Mouse (Mus musculus): Measurements from ENCODE around the gene Cep44.

Cep44 gene

GRCm38 (mm10) chr8:56550558-56551360 lies at the start of gene Cep44, which contains the start of gene Fbxo8:
Gene Cep44, minus strand, starts transcription at chr8:56551047.
Gene Fbxo8, plus strand, starts transcription at chr8:56551090.
- DNase-seq (ENCODE audit: low spot score): peak; percentile 89

- no peak for DNase-seq (ENCODE audit: low spot score)
Observed at GRCm38 (mm10) chr8:56591502-56591901, 40.7 kb upstream of the Cep44 start.

DNA sequence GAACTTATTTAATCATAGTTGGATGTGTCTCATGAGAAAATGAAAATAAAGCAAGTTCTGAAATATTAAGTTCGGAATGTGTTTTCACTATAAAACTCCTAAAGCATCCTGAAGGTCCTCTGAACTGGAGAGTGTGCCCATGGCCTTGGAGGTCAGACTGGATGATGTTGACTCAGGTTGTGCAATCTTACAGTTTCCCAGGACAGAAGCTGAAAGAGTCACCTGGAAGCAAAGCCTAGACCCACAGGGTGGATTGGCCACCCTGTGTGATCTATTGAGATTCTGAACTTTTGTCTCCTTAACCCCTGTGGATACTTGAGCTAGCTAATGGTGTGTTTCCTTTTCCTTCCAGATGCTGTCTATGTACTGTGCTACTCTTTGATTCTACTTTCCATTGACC lies 40.2 kb upstream of the Cep44 start:
- DNase-seq (ENCODE audit: low spot score): no peak

GRCm38 (mm10) chr8:56589004-56589403 lies 38.2 kb upstream of the Cep44 start:
- no peak for DNase-seq (ENCODE audit: low spot score)

DNA sequence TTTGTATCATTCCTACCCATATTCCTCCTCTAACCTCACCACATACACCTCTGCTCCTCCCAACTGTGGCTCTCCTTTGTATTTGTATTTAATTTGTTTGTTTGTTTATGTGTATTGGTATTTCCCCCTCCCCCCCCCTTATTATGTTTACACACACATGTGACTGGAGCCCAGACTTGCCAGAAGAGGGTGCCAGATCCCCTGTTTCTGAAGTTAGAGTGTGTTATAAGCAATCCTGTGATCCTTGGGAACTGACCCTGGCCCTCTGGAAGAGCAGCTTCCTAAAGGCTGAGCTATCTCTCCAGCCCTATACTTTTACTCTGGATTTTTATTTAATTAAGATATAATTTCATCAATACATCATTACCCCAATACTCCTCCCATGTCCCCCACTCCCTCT lies 32.0 kb upstream of the Cep44 start:
- peak; percentile 27 for DNase-seq (ENCODE audit: low spot score)

DNA sequence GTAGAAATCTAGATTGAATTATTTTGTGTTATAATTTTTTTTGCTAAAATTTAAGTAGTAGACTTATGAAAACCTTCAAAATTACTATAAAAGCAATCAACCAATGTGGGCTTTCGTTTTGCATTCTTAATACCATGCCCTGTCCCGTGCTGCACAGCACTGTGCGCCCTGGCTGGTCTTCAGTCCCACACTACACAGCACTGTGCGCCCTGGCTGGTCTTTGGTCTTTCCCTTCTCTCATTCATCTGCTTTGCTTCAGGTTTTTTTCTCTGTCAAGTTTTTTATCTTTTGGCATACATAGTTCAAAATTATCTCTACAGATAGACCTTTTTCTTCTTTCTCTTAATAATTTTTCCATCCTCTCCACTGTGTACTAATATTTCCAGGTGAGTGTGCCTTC lies 30.1 kb upstream of the Cep44 start:
- no peak for DNase-seq (ENCODE audit: low spot score)

GRCm38 (mm10) chr8:56566856-56567255 lies 16.0 kb upstream of the Cep44 start:
- no peak for DNase-seq (ENCODE audit: low spot score)

DNA sequence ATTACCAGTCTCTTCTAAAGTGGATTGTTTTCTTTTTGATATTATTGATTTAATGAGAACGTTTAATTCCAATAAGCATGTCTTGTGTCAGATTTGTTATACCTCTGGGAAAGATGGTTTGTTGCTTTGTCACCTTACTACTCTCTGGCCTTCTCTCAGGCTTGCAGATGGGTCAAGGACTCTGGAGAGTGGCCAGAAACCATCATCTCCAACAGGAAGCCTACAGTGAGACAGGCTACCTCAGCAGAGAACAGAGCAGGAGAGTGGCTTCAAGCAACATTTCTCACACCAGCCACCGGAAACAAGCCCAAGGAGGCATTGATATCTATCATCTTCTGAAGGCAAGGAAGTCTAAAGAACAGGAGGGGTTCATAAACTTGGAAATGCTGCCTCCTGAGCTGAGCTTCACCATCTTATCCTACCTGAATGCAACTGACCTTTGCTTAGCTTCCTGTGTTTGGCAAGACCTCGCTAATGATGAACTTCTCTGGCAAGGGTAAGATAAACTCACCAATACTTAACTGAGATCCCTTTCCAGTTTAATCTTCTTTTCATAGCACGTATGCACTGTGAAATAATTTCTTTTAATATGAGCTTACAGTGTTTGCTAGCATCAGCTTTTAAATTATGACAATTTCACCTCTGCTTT lies 13.7 kb upstream of the Cep44 start:
- no peak for DNase-seq (ENCODE audit: low spot score)

- peak; percentile 25 for DNase-seq (ENCODE audit: low spot score)
Observed at GRCm38 (mm10) chr8:56552551-56553103, 1.8 kb upstream of the Cep44 start.

GRCm38 (mm10) chr8:56552045-56552444 lies 1.2 kb upstream of the Cep44 start:
- no peak for DNase-seq (ENCODE audit: low spot score)

- peak; percentile 99 for DNase-seq (ENCODE audit: low spot score)
Observed at GRCm38 (mm10) chr8:56551361-56551852, 560 bp upstream of the Cep44 start.

DNA sequence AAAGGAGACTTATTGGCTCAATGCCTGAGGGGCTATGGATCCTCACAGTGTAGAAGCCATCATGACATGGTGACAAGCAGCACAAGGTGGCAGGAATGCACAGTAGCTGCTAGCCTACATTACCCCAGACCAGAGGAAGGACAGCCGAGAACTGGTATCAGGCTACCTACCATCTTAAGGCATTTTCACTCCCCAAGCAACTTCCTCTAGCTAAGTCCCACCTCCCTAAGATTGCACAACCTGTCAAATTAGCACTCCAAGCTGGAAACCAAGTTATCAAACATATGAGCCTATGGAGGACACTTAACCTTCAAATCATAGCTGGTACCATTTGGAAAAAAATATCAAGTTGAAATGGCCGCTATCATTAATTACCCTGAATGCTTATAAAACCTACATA lies 3.0 kb downstream of the Cep44 start:
- no peak for DNase-seq (ENCODE audit: low spot score)

- DNase-seq (ENCODE audit: low spot score): no peak
Observed at GRCm38 (mm10) chr8:56540706-56541105, 10.1 kb downstream of the Cep44 start.

- DNase-seq (ENCODE audit: low spot score): peak; percentile 83
Observed at GRCm38 (mm10) chr8:56530359-56530758, 20.5 kb downstream of the Cep44 start.

DNA sequence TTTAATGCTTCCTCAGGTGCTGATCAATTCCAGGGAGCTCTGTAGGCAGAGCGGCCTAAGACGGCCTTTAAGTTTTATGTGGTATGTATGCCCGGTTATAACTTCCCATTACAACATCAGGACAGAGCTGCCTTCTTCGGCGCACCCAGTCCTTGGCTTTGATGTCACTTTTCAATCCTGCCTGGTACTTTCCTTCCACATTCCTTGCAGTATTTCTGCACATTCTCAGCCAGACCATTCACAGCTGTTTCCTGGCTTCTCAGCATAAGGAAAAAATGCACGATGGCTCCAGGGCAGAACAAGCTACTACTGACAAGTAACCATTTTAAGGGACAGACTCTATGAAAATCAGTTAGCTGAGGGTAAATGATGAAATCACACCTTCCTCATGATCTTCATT lies 22.0 kb downstream of the Cep44 start:
- no peak for DNase-seq (ENCODE audit: low spot score)

DNA sequence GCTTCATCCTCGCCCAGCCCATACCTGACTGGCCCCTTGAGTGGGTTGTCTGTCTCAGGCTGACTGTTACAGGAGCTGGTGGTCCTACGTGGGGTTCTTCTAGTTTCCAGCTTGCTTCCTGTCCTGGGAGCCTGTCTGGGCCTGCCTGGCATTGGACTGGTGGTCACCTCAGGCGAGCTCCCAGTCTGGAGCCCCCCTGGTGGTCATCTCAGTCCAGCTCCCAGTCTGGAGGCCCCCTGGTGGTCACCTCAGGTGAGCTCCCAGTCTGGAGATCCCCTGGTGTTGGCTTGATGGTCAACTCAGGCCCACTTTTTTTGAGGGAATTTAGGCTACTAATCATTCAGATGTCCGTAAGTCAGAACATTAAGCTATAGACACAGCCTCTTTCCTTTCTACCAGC lies 29.8 kb downstream of the Cep44 start:
- no peak for DNase-seq (ENCODE audit: low spot score)

- no peak for DNase-seq (ENCODE audit: low spot score)
Observed at GRCm38 (mm10) chr8:56520249-56520648, 30.6 kb downstream of the Cep44 start.

GRCm38 (mm10) chr8:56518848-56519247 lies 32.0 kb downstream of the Cep44 start:
- DNase-seq (ENCODE audit: low spot score): no peak

GRCm38 (mm10) chr8:56508952-56509479 lies 41.8 kb downstream of the Cep44 start:
- DNase-seq (ENCODE audit: low spot score): no peak

DNA sequence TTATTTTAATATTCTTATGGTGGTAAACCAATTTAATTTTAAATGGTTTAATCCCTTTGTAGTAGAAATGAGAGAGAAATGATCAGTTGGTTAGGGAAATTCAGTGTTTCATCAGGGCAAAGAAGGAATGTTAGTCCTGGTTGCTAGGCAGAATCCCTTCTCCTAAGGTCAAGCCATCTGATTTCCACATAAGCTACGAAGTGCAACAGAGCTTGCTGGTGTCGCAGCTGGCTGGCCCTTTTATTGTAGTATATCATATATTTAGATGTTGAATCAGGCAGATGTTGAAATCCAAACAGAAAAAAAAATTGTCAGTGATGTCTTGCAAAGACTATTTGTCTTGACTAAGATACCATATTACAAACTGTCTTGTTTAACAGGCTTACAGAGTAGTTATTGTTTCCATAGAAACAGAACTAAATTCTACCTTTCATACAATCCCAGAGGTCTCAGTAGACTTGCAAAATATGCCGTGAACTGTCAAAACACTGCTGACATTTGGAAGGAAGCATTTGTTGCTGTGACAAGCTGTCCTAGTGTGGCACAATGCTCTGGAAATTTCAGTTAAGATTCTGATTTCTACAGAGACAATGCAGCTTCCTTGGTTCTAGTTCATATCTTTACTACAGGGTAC lies 42.4 kb downstream of the Cep44 start:
- no peak for DNase-seq (ENCODE audit: low spot score)

DNA sequence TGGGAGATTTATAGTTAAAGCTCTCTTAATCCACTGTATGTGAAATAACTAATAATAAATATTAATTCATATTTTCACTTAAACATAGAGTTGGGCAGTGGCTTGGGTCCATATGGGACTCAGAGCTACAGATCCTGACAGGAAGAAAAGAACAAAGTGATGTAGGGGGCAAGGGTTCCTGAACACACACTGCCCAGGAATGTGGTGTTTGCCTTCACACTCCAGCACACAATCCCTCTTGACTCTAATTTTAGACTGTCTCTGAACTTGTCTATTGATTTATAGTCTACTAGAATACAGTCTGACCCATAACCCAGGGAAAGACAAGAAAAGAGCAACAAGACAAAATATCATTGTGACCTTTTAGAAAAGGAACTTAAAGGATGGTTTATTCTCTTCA lies 48.9 kb downstream of the Cep44 start:
- DNase-seq (ENCODE audit: low spot score): no peak

DNA sequence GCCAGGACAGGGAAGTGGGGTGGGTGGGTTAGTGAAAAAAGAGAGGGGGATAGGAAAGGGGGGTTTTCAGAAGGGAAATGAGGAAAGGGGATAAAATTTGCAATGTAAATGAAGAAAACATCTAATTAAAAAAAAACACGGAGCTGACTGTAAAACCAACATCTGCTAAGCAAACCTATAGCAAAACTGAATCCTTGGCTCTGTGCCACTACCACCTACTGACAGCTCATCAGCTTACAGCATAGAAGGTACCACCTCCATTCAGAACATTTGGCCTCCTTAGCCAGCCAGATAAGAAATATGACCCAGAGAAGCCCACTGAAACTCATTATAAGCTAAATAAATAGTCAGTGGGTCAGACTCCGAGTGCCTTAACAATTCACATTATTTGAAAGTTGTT lies 61.4 kb downstream of the Cep44 start:
- no peak for DNase-seq (ENCODE audit: low spot score)
